Mouse (Mus musculus) hindbrain, embryonic 12.5 days (tissue): ENCODE measurements around the gene Fabp2. TPM values are rescaled to one million over a fixed set of nuclear protein-coding genes. Genes with fewer than 3 reads are reported as not detected.

Source experiments
- ATAC-seq: fragments of 200-750 bp; cut with Nextera tagmentation; 2 replicates; pipeline ENCODE4 v1.8.0; 2017; ENCODE audit warnings: moderate TSS enrichment; ENCODE audit not compliant: low FRiP score
- H3K27ac ChIP-seq: fragments of 300-500 bp; sonication (generic); 2 replicates; pipeline ENCODE4 v1.5.1; 2016; ENCODE audit warnings: mild to moderate bottlenecking
- H3K27me3 ChIP-seq: fragments of 300-500 bp; sonication (generic); 2 replicates; pipeline ENCODE4 v1.6.1; 2016; ENCODE audit warnings: mild to moderate bottlenecking
- H3K36me3 ChIP-seq: fragments of 300-500 bp; sonication (generic); 2 replicates; pipeline ENCODE4 v1.6.1; 2016; ENCODE audit warnings: mild to moderate bottlenecking
- H3K4me1 ChIP-seq: fragments of 300-500 bp; sonication (generic); 2 replicates; pipeline ENCODE4 v1.6.1; 2016
- H3K4me2 ChIP-seq: fragments of 300-500 bp; sonication (generic); replicated peaks from 2 replicates; pipeline ENCODE4 v1.6.1; 2016; ENCODE audit warnings: mild to moderate bottlenecking
- H3K4me3 ChIP-seq: fragments of 300-500 bp; sonication (generic); 2 replicates; pipeline ENCODE4 v1.5.1; 2016; ENCODE audit warnings: mild to moderate bottlenecking
- H3K9ac ChIP-seq: fragments of 300-500 bp; sonication (generic); 2 replicates; pipeline ENCODE4 v1.6.1; 2016; ENCODE audit warnings: mild to moderate bottlenecking, moderate library complexity
- H3K9me3 ChIP-seq: fragments of 300-500 bp; sonication (generic); replicated peaks from 2 replicates; pipeline ENCODE4 v1.6.1; 2016; ENCODE audit warnings: mild to moderate bottlenecking
- WGBS: fragments of 180-500 bp; shearing (Covaris S2); methylation state at CpG from one replicate; pipeline ENCODE4 v1.1.7; 2016; 5-methylcytosine and 5-hydroxymethylcytosine counted together
- polyA plus RNA-seq: library from polyadenylated mRNA; unstranded; fragments of >200 nt; fragmentation: Nextera tagmentation; extraction: Ambion mirVana; gene quantifications from 2 replicates; pipeline ENCODE4 v1.2.1, GENCODE M21; 2016

Fabp2 gene
- polyA plus RNA-seq: not detected in 2 replicates

DNA sequence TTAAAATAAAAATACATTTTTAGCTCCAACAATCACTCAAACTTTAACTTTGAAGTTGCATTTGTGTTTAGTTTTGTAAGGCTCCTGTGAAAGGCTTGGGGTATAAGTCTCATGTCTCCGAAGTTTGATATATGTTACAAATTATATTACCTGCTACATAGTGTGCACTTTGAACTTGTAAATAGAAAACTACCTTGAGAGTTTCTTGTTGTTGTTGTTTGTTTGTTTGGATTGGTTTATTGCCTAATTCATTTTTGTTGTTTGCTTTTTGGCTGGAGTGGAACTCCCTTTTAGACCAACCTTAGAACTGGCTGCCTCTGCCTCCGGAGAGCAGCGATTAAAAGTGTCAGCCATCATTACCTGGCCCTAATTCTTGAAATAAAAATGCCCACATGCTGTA lies at the start of gene Fabp2:
TSS of gene Fabp2 (plus strand) at position 301 of the 400 bp plus-strand sequence.
- Histone ChIP-seq H3K36me3 (no peaks in the 10 kb centered on the region), H3K4me3 (no peak within 1 kb of the TSS), H3K9me3 (no peaks in the 10 kb centered on the region), H3K4me2 (no peak within 1 kb of the TSS), H3K27ac (no peak within 1 kb of the TSS), H3K9ac (no peak within 1 kb of the TSS), H3K4me1 (no peaks in the 10 kb centered on the region), H3K27me3 (no peaks in the 10 kb centered on the region)
- ATAC-seq: no peak
- WGBS: 94% methylated on average over 3 of the region's 3 CpGs

DNA sequence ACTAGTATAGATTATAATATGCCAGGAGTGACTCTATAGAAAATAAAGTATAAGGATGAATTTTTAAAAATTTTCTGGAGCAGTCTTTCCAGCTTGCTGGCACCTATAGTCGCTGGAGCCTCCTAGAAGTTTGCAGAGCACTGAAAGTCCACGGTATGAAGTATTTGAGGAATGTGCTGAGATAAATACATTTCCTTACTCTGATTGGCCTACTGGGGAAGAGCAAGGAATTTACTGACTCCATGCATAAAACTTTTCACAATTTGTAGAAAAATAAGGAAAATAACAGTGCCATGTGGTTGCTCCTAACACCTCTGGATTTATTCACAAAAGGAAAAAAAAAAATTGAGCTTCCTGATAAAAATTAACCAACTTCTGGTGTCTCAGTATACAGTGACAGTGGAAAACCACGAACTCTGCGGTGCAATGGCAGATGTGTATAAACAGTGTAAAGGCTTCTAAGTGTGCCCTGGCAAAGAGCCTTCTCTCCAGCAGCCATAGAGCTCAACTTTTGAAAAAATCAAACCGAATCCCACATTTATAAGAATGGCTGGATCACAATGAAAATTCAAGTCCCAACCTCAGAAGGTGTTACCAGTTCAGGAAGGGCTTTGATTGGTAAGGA lies 46.4 kb upstream of the Fabp2 start:
- no peak for ATAC-seq

DNA sequence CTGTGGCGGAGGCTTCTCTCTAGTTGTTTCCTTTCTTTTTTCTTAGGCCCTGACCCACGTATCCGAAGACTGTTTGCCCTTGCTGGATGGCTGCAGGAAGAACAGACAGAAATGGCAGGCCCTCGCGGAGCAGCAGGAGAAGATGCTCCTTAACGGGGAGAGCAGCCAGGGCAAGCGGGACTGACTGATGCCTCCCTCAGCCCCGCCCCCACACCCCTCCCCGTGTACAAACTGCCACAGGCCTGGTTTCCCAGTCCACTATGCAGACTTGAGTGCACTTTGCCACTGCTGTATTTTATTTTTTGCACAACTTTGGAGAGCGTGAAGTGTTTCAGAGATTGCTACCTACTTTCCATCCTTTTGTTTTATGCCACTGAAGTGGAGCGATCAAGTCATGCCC lies 39.7 kb upstream of the Fabp2 start:
- Histone ChIP-seq H3K4me2 (no peak overlapping the region), H3K27me3 (no peaks in the 10 kb centered on the region), H3K27ac (no peak overlapping the region), H3K4me1 (no peaks in the 10 kb centered on the region), H3K4me3 (no peak overlapping the region), H3K36me3 (no peaks in the 10 kb centered on the region), H3K9ac (no peak overlapping the region), H3K9me3 (no peaks in the 10 kb centered on the region)
- WGBS: 58% methylated on average over 11 of the region's 11 CpGs
- no peak for ATAC-seq

More for the DNA sequence above, 46.4 kb upstream of the Fabp2 start:
- Histone ChIP-seq H3K9ac (no peak overlapping the region), H3K4me2 (no peak overlapping the region), H3K36me3 (peaks cover 8% of the 10 kb centered on the region), H3K4me3 (no peak overlapping the region), H3K4me1 (no peaks in the 10 kb centered on the region), H3K9me3 (peaks cover 6% of the 10 kb centered on the region; the same call in 1 of the 2 replicates), H3K27ac (no peak overlapping the region), H3K27me3 (no peaks in the 10 kb centered on the region)
- 80% methylated on average over 5 of the region's 5 CpGs for WGBS

DNA sequence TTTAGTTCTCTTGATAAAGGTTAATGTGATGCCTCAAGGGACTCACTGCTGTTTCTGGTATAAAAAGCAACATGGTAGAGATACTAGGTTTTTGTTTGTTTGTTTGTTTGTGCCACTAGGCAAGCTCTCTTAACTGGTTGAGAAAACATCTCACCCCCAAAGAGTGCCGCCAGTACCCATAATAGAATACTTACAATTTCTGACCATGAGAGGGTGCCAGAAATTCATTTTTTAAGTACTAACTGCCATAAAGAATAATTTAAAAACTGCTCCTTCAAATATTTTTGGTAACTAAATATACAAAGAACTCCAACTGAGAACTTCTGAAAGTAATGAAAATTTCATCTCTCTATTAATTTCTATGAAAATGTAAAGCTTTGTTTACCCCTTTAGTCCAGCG lies 35.0 kb upstream of the Fabp2 start:
- H3K9ac ChIP-seq: no peak overlapping the region
- no peaks in the 10 kb centered on the region for H3K9me3 ChIP-seq
- 86% methylated on average over 2 of the region's 2 CpGs for WGBS
- H3K36me3 ChIP-seq: no peaks in the 10 kb centered on the region
- H3K4me3 ChIP-seq: no peak overlapping the region
- H3K27ac ChIP-seq: no peak overlapping the region
- no peaks in the 10 kb centered on the region for H3K4me1 ChIP-seq
- no peaks in the 10 kb centered on the region for H3K27me3 ChIP-seq
- no peak for ATAC-seq
- H3K4me2 ChIP-seq: no peak overlapping the region

GRCm38 (mm10) chr3:122860573-122861498 lies 34.0 kb upstream of the Fabp2 start:
- no peak overlapping the region for H3K27ac ChIP-seq
- H3K4me1 ChIP-seq: no peaks in the 10 kb centered on the region
- no peak overlapping the region for H3K4me3 ChIP-seq
- H3K9me3 ChIP-seq: no peaks in the 10 kb centered on the region
- 92% methylated on average over 12 of the region's 12 CpGs for WGBS
- no peak overlapping the region for H3K9ac ChIP-seq
- ATAC-seq: no peak
- no peaks in the 10 kb centered on the region for H3K27me3 ChIP-seq
- no peak overlapping the region for H3K4me2 ChIP-seq
- no peaks in the 10 kb centered on the region for H3K36me3 ChIP-seq

DNA sequence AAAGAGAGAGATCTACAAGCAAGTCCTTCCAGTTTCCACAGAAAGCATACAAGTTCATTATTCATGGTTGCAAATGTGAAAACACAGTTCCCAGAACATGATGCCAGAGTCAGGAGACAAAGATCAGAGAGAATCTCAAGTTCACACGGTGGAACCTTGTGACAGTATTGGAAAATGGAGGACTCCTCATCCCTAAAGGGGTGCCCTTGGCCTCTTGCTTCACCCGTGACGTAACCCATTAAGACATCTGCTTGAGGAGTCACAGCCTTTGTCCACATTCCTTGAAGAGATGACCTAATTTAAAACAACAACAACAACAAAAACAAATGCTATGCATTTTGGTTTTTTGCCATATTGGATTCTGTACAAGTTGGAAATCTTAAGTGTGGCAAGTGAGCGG lies 29.8 kb upstream of the Fabp2 start:
- no peak for ATAC-seq
- Histone ChIP-seq H3K27ac (no peak overlapping the region), H3K36me3 (no peaks in the 10 kb centered on the region), H3K9ac (no peak overlapping the region), H3K4me1 (no peaks in the 10 kb centered on the region), H3K4me2 (no peak overlapping the region), H3K4me3 (no peak overlapping the region), H3K27me3 (no peaks in the 10 kb centered on the region), H3K9me3 (no peaks in the 10 kb centered on the region)
- WGBS: 92% methylated on average over 4 of the region's 4 CpGs

- 88% methylated on average over 1 of the region's 1 CpGs for WGBS
- Histone ChIP-seq H3K27ac (no peak overlapping the region), H3K4me2 (no peak overlapping the region), H3K4me3 (no peak overlapping the region), H3K9ac (no peak overlapping the region), H3K4me1 (no peaks in the 10 kb centered on the region), H3K27me3 (no peaks in the 10 kb centered on the region), H3K36me3 (no peaks in the 10 kb centered on the region), H3K9me3 (no peaks in the 10 kb centered on the region)
- ATAC-seq: no peak
These were observed 26.6 kb upstream of the Fabp2 start for GRCm38 (mm10) chr3:122868270-122868669.

GRCm38 (mm10) chr3:122871596-122871995 lies 23.3 kb upstream of the Fabp2 start:
- no peak overlapping the region for H3K4me2 ChIP-seq
- no peaks in the 10 kb centered on the region for H3K9me3 ChIP-seq
- no peak for ATAC-seq
- H3K4me3 ChIP-seq: no peak overlapping the region
- no peaks in the 10 kb centered on the region for H3K4me1 ChIP-seq
- H3K36me3 ChIP-seq: no peaks in the 10 kb centered on the region
- H3K27ac ChIP-seq: no peak overlapping the region
- no peak overlapping the region for H3K9ac ChIP-seq
- 91% methylated on average over 1 of the region's 1 CpGs for WGBS
- H3K27me3 ChIP-seq: no peaks in the 10 kb centered on the region

DNA sequence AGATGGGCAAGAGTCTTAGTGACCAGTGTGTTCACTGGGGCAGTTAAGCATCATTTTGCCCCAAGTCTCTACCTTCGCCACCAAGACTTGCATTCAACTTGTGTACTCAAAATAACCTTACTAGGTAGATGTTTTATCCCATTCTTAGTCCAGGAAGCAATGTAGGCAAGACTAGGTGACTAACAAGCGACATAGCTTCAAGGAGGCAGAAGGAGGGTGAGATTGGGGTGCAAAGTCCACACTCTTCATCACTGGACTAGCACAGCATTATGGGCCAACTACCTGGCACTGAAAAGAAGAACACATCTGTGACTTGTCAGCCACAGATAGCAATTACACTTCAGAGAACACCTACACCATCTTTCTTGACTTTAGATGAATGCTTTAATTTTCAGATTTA lies 18.0 kb upstream of the Fabp2 start:
- Histone ChIP-seq H3K27me3 (no peaks in the 10 kb centered on the region), H3K4me3 (no peak overlapping the region), H3K9me3 (no peaks in the 10 kb centered on the region), H3K36me3 (no peaks in the 10 kb centered on the region), H3K4me1 (no peaks in the 10 kb centered on the region), H3K27ac (no peak overlapping the region), H3K4me2 (no peak overlapping the region), H3K9ac (no peak overlapping the region)
- ATAC-seq: no peak
- WGBS: 86% methylated on average over 2 of the region's 2 CpGs

GRCm38 (mm10) chr3:122877543-122877942 lies 17.3 kb upstream of the Fabp2 start:
- 90% methylated on average over 3 of the region's 3 CpGs for WGBS

DNA sequence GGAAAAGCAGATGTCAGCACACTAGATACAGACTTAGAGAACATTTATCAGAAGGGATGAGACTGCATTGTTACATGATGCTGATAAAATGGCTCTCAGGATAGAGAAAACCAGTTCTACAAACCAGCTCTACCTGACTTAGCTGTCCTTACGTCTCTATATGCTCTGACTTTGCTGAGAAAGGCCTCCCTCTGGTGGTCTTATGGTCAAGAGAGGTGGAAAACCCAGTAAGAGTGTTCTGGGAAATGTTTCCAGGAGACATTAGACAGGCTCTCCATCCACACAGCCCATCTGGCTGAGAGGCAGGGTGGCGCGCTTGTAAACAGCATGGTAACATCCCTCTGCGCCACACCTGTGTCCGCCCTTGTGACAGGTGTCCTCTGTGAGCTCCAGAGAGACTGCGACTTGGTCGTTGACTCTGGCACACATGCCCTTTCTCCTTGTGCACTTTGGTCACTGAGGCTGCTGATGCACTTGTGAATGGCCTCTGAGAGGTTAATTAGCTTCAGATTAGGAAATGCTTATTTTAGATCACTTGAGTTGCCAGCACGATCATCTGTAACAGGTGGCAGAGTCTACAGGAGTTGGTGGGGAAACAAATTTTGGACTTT lies 16.1 kb upstream of the Fabp2 start:
- 91% methylated on average over 8 of the region's 8 CpGs for WGBS
- Histone ChIP-seq H3K9ac (no peak overlapping the region), H3K36me3 (no peaks in the 10 kb centered on the region), H3K4me3 (no peak overlapping the region), H3K4me1 (no peaks in the 10 kb centered on the region), H3K27ac (no peak overlapping the region), H3K27me3 (no peaks in the 10 kb centered on the region), H3K4me2 (no peak overlapping the region), H3K9me3 (no peaks in the 10 kb centered on the region)
- no peak for ATAC-seq

More at GRCm38 (mm10) chr3:122877543-122877942, 17.3 kb upstream of the Fabp2 start:
- ATAC-seq: no peak
- Histone ChIP-seq H3K4me1 (no peaks in the 10 kb centered on the region), H3K9ac (no peak overlapping the region), H3K4me3 (no peak overlapping the region), H3K4me2 (no peak overlapping the region), H3K9me3 (no peaks in the 10 kb centered on the region), H3K27ac (no peak overlapping the region), H3K27me3 (no peaks in the 10 kb centered on the region), H3K36me3 (no peaks in the 10 kb centered on the region)

DNA sequence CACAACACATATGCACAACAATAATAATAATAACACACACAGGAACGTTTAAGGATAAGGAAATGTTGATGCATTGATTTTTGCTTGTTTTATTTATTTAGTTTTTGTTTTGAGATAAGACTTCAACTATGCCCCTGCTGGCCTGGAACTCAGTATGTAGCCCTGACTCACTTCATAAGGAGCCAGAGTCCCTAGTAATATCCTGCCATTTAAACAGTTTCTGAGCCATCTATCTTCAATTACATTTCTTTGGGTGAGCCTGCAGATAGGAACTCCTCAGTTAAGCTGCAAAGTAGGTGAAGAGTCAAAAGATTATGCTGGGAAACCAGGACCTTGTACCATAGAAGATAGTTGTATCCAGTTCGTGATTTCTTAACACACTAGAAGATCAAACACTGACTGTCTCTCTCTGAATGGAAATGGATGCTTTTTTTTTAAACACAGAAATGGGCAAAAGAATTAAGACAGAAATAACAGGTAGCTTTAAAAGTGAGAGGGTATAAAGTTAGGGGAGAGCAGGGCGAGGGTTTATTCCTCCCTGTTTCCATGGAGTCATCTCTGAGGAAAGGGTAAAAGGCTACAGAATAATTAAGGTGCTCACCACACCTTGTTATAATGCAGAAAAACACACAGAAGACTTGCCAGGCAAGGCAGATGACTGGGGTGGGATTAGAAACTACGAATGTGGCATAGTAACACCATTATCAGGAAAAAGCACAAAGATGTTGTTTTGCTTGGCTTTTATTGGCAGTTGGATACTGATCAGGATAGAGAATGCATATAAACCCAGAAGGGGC lies 7.2 kb upstream of the Fabp2 start:
- H3K9me3 ChIP-seq: no peaks in the 10 kb centered on the region
- H3K4me1 ChIP-seq: no peaks in the 10 kb centered on the region
- no peaks in the 10 kb centered on the region for H3K27me3 ChIP-seq
- WGBS: 81% methylated on average over 4 of the region's 4 CpGs
- ATAC-seq: no peak
- no peak overlapping the region for H3K4me2 ChIP-seq
- no peak overlapping the region for H3K27ac ChIP-seq
- H3K9ac ChIP-seq: no peak overlapping the region
- no peak overlapping the region for H3K4me3 ChIP-seq
- H3K36me3 ChIP-seq: no peaks in the 10 kb centered on the region
